Mouse (Mus musculus) cerebral cortex, adult 2 months (tissue): Measurements from ENCODE around the gene Tom1l2.

Experiments
- WGBS: fragments of 180-500 bp; shearing (Covaris S2); methylation state at CpG from one replicate; pipeline ENCODE4 v1.1.7; 2018; 5-methylcytosine and 5-hydroxymethylcytosine counted together

The Tom1l2 gene

GRCm38 (mm10) chr11:60303497-60303896, 49.2 kb downstream of the Tom1l2 start:
- 35% methylated on average over 2 of the region's 2 CpGs for WGBS

GRCm38 (mm10) chr11:60302354-60303083, 50.2 kb downstream of the Tom1l2 start:
- WGBS, result 71% methylated on average over 10 of the region's 10 CpGs

- 36% methylated on average over 5 of the region's 5 CpGs for WGBS
Observed at GRCm38 (mm10) chr11:60301588-60302208, 51.0 kb downstream of the Tom1l2 start.

GRCm38 (mm10) chr11:60300318-60300717, 52.4 kb downstream of the Tom1l2 start:
- 49% methylated on average over 3 of the region's 3 CpGs for whole genome bisulfite sequencing

- 79% methylated on average over 3 of the region's 3 CpGs for WGBS
Observed at GRCm38 (mm10) chr11:60297772-60298171, 54.9 kb downstream of the Tom1l2 start.

- 57% methylated on average over 5 of the region's 5 CpGs for WGBS
Observed at GRCm38 (mm10) chr11:60294630-60295313, 57.9 kb downstream of the Tom1l2 start.

- 42% methylated on average over 6 of the region's 6 CpGs for WGBS
Observed at GRCm38 (mm10) chr11:60293683-60294629, 58.7 kb downstream of the Tom1l2 start.

- WGBS, result 26% methylated on average over 2 of the region's 2 CpGs
Observed at GRCm38 (mm10) chr11:60292718-60293117, 60.0 kb downstream of the Tom1l2 start.

- WGBS, result 55% methylated on average over 5 of the region's 5 CpGs
Observed at GRCm38 (mm10) chr11:60288980-60289379, 63.7 kb downstream of the Tom1l2 start.

- 17% methylated on average over 4 of the region's 4 CpGs for WGBS
Observed at GRCm38 (mm10) chr11:60286311-60286710, 66.4 kb downstream of the Tom1l2 start.

GRCm38 (mm10) chr11:60280429-60281414, 72.0 kb downstream of the Tom1l2 start:
- WGBS, result 79% methylated on average over 11 of the region's 11 CpGs

GRCm38 (mm10) chr11:60279483-60279882, 73.2 kb downstream of the Tom1l2 start:
- WGBS, result 72% methylated on average over 5 of the region's 5 CpGs

GRCm38 (mm10) chr11:60277771-60278170, 74.9 kb downstream of the Tom1l2 start:
- 61% methylated on average over 5 of the region's 5 CpGs for WGBS

GRCm38 (mm10) chr11:60277164-60277740, 75.5 kb downstream of the Tom1l2 start:
- 76% methylated on average over 8 of the region's 8 CpGs for WGBS

GRCm38 (mm10) chr11:60276408-60277093, 76.2 kb downstream of the Tom1l2 start:
- 94% methylated on average over 6 of the region's 6 CpGs for WGBS

GRCm38 (mm10) chr11:60273273-60273805, 79.4 kb downstream of the Tom1l2 start:
- WGBS, result 37% methylated on average over 5 of the region's 5 CpGs

- WGBS, result 39% methylated on average over 3 of the region's 3 CpGs
Observed at GRCm38 (mm10) chr11:60268563-60268962, 84.1 kb downstream of the Tom1l2 start.

- 92% methylated on average over 4 of the region's 4 CpGs for WGBS
Observed at GRCm38 (mm10) chr11:60265271-60265985, 87.3 kb downstream of the Tom1l2 start.
